Mouse (Mus musculus): ENCODE data around the gene Selenoh.
A peak's percentile ranks its signal among the peaks of the same experiment; 100 is the strongest.
"Not testable (repeated sequence)": the region's sequence is repeated elsewhere in the genome, so short reads cannot be mapped to it uniquely, and the experiment has no call there.

The Selenoh gene

DNA sequence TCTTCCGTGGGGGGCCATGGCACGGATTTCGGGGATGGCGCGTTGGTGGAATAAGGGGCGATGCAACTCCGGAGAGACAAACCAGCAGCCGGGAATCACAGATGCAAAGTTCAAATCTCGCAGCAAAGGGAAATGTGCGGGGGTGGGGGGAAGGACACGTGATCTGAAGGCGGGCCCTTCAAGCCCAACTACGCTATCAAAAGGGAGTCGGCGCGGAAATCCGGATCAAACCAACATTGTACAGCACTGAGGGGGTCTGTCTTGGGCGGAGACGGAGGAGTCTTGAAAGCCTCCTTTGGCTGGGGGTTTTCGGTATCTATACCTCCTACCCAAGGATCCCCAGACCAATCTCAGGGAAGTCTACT is at the start of gene Selenoh:
TSS of gene Selenoh (minus strand) at position 202 of the 365 bp plus-strand sequence.
- DNase-seq = peak; percentile 71 to 76

- no peak for DNase-seq
Measured at GRCm38 (mm10) chr2:84717357-84717756, 46.8 kb upstream of the Selenoh start.

GRCm38 (mm10) chr2:84716423-84717355 is 46.1 kb upstream of the Selenoh start:
- no peak for DNase-seq

DNA sequence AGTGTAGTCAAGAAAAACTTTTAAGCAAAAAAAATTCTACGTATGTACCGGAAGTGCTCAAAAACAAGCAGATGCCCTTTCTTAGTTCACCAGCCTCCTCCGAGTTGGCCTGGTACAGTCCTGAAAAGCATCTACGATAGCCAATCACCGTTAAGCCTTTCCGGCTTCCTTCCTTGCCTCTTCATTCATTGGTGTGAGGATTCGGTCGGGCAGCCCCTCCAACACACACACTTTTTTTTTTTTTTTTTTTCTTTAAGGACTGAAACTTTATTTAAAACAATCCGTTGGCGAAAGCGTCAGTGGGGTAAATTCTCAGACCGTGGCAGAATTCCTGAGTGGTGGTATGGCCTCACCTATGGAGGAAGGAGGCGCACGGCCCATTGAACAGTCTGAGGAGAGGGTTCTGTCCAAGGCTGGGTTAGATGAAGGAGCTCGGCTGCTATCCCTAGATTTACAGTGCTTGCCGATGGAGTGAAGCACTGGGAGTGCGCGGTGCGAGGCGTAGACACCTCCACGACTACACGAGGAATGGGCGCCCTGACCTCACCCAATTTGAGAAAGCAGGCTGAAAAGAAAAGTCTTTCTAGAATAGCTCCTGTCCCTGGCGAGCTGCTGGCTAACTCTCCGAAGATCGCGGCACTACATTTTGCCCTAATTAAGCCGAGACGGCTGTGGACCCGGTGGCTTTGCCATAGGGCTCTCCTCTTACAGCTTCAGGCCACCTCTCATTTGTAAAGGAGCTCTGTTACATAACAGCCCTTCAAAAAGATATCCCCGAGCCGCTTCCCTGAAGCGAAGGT is 45.2 kb upstream of the Selenoh start:
- peak; percentile 51 to 59 for DNase-seq

DNA sequence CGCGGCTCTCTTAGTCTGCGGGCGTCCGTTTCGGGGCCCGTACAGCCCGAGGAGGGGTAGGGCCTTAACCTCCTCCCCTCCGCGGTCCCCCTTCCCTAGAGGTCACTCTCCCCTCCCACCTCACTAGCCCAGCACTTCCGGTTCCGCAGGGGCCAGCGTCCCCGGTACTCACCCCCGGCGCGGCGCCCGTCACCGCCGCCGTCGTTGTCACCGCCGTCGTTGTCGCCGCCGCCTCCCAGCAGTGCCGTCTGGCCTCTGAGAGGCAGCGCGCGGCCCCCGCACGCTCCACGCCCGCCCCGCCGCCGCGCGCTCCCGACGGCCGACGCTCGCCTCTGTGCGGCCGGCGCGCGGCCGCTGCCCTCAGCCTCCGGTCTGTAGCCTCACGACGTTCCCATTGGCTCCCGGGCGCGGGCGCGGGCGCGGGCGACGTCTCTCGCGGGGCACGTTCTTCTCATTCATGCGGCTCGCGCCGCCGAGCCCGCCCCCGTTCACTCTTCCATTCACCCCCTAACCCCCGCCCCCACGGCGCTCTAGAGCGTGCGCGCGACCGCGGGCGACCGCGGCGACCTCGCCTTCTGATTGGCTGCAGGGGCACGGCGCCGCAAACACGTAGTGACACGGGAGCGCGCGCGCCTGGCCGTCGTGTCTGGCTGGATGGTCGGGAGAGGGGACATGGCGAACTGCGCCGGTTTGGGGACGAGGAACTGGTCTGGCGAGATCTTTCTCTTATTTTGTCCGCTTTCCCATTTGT is 44.4 kb upstream of the Selenoh start, which contains the start of gene Zdhhc5:
TSS of gene Zdhhc5 (minus strand) at position 370 of the 751 bp plus-strand sequence.
- DNase-seq = peak; percentile 98

DNA sequence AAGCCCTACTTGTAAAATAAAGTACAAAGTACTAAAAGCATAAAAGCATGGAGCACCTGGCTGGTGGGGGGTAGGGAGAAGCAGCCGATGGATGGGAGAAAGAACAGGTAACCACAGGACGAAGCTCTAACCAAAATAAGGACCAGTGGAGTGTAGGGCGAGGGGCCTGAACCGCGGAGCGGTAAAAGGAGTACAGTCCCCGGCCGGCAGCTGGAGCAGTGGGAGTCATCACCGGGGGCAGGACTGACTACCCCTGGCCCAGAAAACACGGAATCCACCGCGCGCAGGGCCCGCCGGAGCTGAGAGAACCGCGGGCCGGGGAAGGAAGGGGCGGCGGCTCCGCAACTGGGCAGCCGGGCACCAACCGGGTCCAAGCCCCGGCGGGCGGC is 43.8 kb upstream of the Selenoh start:
- no peak for DNase-seq

- DNase-seq = no peak
Measured at GRCm38 (mm10) chr2:84711898-84712297, 41.3 kb upstream of the Selenoh start.

DNA sequence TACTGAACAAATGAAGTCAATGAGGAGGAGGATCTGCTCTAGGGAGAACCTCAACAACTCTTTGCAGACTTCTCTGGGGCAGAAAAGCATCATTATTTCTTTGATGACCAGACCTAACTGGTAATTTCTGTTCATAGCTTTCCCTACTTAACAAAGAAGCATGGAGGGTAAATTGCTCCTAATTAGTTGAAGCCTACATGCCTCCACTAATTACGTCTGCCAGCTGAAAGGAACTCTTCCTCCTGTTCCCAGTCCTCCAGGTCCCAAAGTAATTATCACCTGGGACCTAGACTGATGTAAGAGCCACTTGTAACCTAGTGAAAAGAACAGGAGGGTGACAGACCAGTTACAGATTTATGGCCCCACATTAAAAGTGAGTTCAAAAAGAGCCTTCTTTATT is 37.0 kb upstream of the Selenoh start:
- no peak for DNase-seq

DNA sequence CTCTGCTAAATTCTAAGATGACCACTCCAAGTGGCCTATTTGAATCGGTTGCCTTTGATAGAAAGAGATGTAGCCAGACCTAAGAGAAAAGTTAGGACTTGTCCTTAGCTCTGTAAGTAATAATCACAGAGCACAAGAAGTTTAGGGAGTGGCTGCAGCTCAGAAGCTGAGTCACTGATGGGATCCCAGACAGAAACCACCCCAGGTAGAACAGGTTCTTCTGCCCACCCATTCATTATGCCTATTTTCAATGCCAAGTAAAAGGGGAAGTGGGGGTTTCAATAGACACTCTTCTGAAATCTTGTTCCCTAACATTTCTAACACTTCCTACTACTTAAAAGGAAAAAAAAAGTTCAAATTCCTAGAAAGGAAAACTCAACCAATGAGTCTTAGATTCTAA is 34.7 kb upstream of the Selenoh start:
- DNase-seq = no peak

- no peak for DNase-seq
Measured at GRCm38 (mm10) chr2:84704329-84704728, 33.8 kb upstream of the Selenoh start.

- DNase-seq = no peak
Measured at GRCm38 (mm10) chr2:84703497-84703896, 32.9 kb upstream of the Selenoh start.

- DNase-seq = no peak
Measured at GRCm38 (mm10) chr2:84695007-84695695, 24.6 kb upstream of the Selenoh start.

DNA sequence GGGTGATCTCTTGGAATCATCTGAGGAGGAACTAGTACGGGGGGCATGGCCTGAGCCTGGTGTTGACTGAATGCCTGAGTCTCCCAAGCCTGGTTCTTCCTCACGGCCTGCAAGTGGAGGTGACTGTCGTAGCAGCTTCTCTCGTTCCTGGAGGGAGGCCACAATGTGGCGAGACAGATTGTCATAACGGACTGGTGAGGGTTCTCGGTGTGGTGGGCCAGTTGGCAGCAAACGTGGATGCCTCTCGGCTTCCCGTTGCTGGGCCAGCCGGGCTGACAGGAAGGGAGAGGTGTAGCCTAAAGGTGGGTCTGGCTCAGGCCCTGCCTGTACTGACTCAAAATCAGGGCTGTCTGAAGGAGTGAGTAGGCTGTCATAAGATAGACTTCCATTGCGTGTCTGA is 19.5 kb upstream of the Selenoh start:
- DNase-seq = no peak

- no peak for DNase-seq
Measured at GRCm38 (mm10) chr2:84688080-84688844, 17.7 kb upstream of the Selenoh start.

DNA sequence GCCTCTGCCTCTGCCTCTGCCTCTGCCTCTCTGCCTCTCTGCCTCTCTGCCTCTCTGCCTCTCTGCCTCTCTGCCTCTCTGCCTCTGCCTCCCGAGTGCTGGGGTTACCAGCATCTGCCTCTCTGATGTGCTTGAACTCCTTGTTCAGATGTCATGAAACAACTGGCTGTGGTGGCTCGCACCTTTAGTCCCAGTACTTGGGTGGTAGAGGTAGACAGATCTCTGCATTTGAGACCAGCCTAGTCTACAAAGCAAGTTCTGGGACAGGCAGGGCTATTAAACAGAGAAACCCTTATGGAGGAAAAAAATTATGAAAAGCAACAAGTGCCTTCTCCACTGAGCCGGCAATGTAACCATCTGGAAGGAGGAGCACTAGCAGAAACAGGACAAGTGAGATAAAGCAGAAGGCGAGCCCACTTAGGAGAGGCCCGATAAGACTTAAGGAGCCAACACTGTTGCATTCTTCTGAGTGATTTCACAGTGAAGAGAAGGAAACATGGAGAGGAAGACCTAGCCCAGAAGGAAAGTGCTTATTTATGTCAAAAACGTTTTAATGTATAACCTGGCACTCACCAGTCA is 12.1 kb upstream of the Selenoh start:
- DNase-seq = no peak

DNA sequence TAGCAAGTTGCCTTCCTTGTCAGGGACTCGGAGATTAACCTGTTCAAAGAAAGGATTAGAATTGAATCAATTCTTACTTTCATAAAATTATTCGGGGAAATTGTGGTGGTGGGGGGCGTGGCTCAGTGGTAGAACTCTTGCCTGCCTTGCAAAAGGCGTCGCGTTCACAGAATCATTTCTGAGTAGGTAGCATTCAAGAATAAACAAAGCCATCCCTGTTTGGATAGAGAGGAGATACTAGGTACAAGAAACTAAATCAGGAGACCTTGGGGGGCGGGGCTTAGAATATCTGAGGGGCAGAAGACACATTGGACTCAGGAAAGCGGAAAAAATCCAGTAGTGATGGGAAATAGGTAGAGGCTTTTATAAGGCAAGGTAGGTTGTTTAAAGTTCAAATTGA is 8.4 kb upstream of the Selenoh start, which contains the start of gene Tmx2:
TSS of gene Tmx2 (minus strand) at position 125 of the 400 bp plus-strand sequence.
- DNase-seq = no peak

- peak; percentile 75 to 79 for DNase-seq
Measured at GRCm38 (mm10) chr2:84677968-84678880, 7.7 kb upstream of the Selenoh start, which contains the start of the genes Gm28635 and Med19. Gene Gm28635 (minus strand): TSS chr2:84678041. Gene Med19 (plus strand): TSS chr2:84678402.

GRCm38 (mm10) chr2:84677270-84677967 is 6.8 kb upstream of the Selenoh start:
- DNase-seq = no peak

- DNase-seq = not testable (repeated sequence)
Measured at GRCm38 (mm10) chr2:84671535-84671934, 965 bp upstream of the Selenoh start.
